Mouse (Mus musculus): Measurements from ENCODE around the gene Thg1l. TPM values are rescaled to one million over a fixed set of nuclear protein-coding genes. Genes with fewer than 3 reads are reported as not detected.
A peak's percentile ranks its signal among the peaks of the same experiment; 100 is the strongest.

Thg1l gene
- polyA plus RNA-seq, 1 experiment from 2014 or later: 16.4 TPM

GRCm38 (mm10) chr11:45925436-45925835 is 29.9 kb downstream of the Thg1l start:
- H3K9me3 ChIP-seq (replicated peaks): no peaks in the 10 kb centered on the region
- H3K9ac ChIP-seq: no peak overlapping the region
- peaks cover 5% of the 10 kb centered on the region for H3K4me1 ChIP-seq
- H3K27me3 ChIP-seq: no peaks in the 10 kb centered on the region
- H3K36me3 ChIP-seq: peaks cover 14% of the 10 kb centered on the region; the same call in 1 of the 2 replicates
- H3K4me3 ChIP-seq (replicated peaks): no peak overlapping the region
- WGBS: 64% methylated on average over 6 of the region's 6 CpGs
- no peak overlapping the region for H3K27ac ChIP-seq
- no peak for ATAC-seq (replicated peaks; ENCODE audit: low FRiP score)
- H3K4me2 ChIP-seq: no peak overlapping the region

GRCm38 (mm10) chr11:45921480-45921898 is 33.8 kb downstream of the Thg1l start:
- Histone ChIP-seq H3K27ac (no peak overlapping the region), H3K4me3 (replicated peaks) (0 out of 2 replicates have a peak overlapping the region, but pooled peaks have one; percentile 6), H3K4me2 (peak overlapping the region; percentile 44), H3K27me3 (no peaks in the 10 kb centered on the region), H3K9ac (0 out of 2 replicates have a peak overlapping the region, but pooled peaks have one; percentile 22), H3K9me3 (replicated peaks) (no peaks in the 10 kb centered on the region), H3K4me1 (peaks cover 5% of the 10 kb centered on the region), H3K36me3 (no peaks in the 10 kb centered on the region)
- WGBS: 12% methylated on average over 10 of the region's 10 CpGs
- 0 out of 2 replicates have a peak, but pooled peaks have one; percentile 22 for ATAC-seq (replicated peaks; ENCODE audit: low FRiP score)

- Histone ChIP-seq H3K9ac (no peak overlapping the region), H3K4me2 (peak overlapping the region; percentile 44), H3K27ac (no peak overlapping the region), H3K4me1 (peaks cover 5% of the 10 kb centered on the region), H3K27me3 (no peaks in the 10 kb centered on the region), H3K4me3 (replicated peaks) (no peak overlapping the region), H3K9me3 (replicated peaks) (no peaks in the 10 kb centered on the region), H3K36me3 (no peaks in the 10 kb centered on the region)
- no peak for ATAC-seq (replicated peaks; ENCODE audit: low FRiP score)
- 45% methylated on average over 8 of the region's 8 CpGs for WGBS
These were observed 34.3 kb downstream of the Thg1l start for GRCm38 (mm10) chr11:45921026-45921425.

DNA sequence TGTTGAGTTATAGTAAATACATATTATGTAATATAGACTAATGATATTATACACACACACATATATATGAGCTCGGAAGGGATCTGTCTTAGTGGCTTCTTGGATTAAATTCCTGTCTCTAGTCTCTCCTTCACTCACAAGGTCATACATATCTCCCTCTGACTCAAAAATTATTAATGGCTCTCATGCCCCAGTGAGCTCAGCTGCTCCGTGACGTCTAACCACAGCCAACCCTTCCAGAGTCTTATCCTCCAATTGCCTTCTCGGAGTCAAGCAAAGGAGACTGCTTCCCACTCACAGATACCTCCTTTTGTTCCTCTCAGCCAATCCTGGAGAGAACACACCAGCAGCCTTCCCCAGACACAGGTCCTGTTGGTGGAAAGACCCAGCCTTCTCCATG is 36.5 kb downstream of the Thg1l start:
- H3K4me2 ChIP-seq: no peak overlapping the region
- peaks cover 5% of the 10 kb centered on the region for H3K4me1 ChIP-seq
- H3K4me3 ChIP-seq (replicated peaks): no peak overlapping the region
- H3K36me3 ChIP-seq: no peaks in the 10 kb centered on the region
- no peak overlapping the region for H3K27ac ChIP-seq
- H3K9ac ChIP-seq: no peak overlapping the region
- no peaks in the 10 kb centered on the region for H3K9me3 ChIP-seq (replicated peaks)
- 65% methylated on average over 4 of the region's 4 CpGs for WGBS
- ATAC-seq (replicated peaks; ENCODE audit: low FRiP score): no peak
- H3K27me3 ChIP-seq: no peaks in the 10 kb centered on the region

DNA sequence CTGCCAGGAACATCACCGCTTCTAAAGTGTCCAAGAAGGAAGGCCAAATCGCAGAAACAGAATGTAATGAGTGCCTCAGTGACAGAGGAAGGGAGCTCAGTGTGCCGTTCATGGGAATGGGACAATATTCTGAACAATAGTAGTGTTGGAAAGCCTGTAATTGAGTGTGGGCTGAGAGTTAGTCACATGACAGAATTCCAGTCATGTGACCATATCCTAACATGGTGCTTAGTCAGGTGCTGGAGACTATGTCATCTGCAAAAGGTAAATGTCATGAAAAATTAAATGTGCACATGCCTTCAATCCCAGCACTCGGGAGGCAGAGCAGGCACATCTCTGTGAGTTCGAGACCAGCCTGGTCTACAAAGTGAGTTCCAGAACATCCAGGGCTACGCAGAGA is 37.3 kb downstream of the Thg1l start:
- no peak overlapping the region for H3K27ac ChIP-seq
- WGBS: 93% methylated on average over 6 of the region's 6 CpGs
- ATAC-seq (replicated peaks; ENCODE audit: low FRiP score): no peak
- no peak overlapping the region for H3K9ac ChIP-seq
- no peaks in the 10 kb centered on the region for H3K27me3 ChIP-seq
- H3K36me3 ChIP-seq: no peaks in the 10 kb centered on the region; the same call in 1 of the 2 replicates
- no peaks in the 10 kb centered on the region for H3K9me3 ChIP-seq (replicated peaks)
- H3K4me1 ChIP-seq: peaks cover 5% of the 10 kb centered on the region
- H3K4me3 ChIP-seq (replicated peaks): no peak overlapping the region
- no peak overlapping the region for H3K4me2 ChIP-seq

DNA sequence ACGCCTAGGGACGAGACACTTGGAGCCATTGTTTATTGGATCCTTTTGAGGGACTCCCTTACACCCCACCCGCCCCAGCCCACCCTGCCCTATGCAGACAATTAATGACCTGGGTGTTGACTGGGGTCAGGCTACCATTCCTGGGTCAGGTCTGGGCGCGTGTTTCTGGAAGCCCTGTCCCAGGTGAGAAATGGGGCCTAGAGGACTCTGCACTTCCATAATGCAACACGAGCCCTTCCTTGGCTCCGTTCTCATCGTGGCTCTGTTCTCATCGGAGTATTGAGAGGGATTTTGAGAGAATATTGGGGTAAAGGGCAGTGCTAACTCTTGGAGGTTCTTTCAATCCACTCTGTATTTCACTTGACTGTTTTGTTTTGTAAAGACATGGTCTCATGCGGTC is 39.1 kb downstream of the Thg1l start:
- Histone ChIP-seq H3K27me3 (no peaks in the 10 kb centered on the region), H3K4me3 (replicated peaks) (no peak overlapping the region), H3K36me3 (peaks cover 10% of the 10 kb centered on the region), H3K27ac (no peak overlapping the region), H3K9me3 (replicated peaks) (no peaks in the 10 kb centered on the region), H3K4me1 (peaks cover under 1% of the 10 kb centered on the region; the same call in 1 of the 2 replicates), H3K9ac (no peak overlapping the region), H3K4me2 (no peak overlapping the region)
- ATAC-seq (replicated peaks; ENCODE audit: low FRiP score): no peak
- WGBS: 77% methylated on average over 10 of the region's 10 CpGs

GRCm38 (mm10) chr11:45910701-45911100 is 44.6 kb downstream of the Thg1l start:
- Histone ChIP-seq H3K27ac (no peak overlapping the region), H3K9ac (no peak overlapping the region), H3K36me3 (peaks cover 61% of the 10 kb centered on the region), H3K4me3 (replicated peaks) (no peak overlapping the region), H3K4me1 (no peaks in the 10 kb centered on the region), H3K27me3 (no peaks in the 10 kb centered on the region), H3K9me3 (replicated peaks) (no peaks in the 10 kb centered on the region), H3K4me2 (no peak overlapping the region)
- no peak for ATAC-seq (replicated peaks; ENCODE audit: low FRiP score)
- WGBS: 94% methylated on average over 5 of the region's 5 CpGs

- no peaks in the 10 kb centered on the region for H3K27me3 ChIP-seq
- no peak for ATAC-seq (replicated peaks; ENCODE audit: low FRiP score)
- no peak overlapping the region for H3K4me3 ChIP-seq (replicated peaks)
- H3K4me1 ChIP-seq: no peaks in the 10 kb centered on the region
- H3K9ac ChIP-seq: no peak overlapping the region
- no peaks in the 10 kb centered on the region for H3K9me3 ChIP-seq (replicated peaks)
- 96% methylated on average over 7 of the region's 7 CpGs for WGBS
- no peak overlapping the region for H3K27ac ChIP-seq
- peaks cover 69% of the 10 kb centered on the region for H3K36me3 ChIP-seq
- no peak overlapping the region for H3K4me2 ChIP-seq
These were observed 46.4 kb downstream of the Thg1l start for GRCm38 (mm10) chr11:45908894-45909293.

DNA sequence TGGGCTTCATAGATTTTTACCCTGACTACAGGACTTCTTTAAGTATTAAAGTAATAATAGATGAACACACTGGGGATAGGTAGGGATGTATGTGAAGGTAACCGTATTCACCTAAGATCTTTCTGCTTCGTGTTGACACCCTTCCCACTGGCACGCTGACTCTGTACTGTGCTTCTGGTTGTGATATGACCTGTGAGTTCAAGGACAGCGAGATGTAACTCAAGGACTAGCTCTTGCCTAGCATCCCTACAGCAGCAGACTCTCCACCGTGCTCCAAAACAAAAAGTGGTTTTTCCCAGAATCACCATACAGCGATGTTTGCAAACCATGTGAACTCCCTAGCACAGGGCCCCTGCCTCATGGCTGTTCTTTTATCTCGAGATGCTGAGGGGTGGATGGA is 47.2 kb downstream of the Thg1l start:
- H3K4me3 ChIP-seq (replicated peaks): no peak overlapping the region
- H3K27me3 ChIP-seq: no peaks in the 10 kb centered on the region
- no peaks in the 10 kb centered on the region for H3K9me3 ChIP-seq (replicated peaks)
- H3K27ac ChIP-seq: no peak overlapping the region
- H3K36me3 ChIP-seq: peaks cover 78% of the 10 kb centered on the region
- no peaks in the 10 kb centered on the region for H3K4me1 ChIP-seq
- no peak for ATAC-seq (replicated peaks; ENCODE audit: low FRiP score)
- 91% methylated on average over 7 of the region's 7 CpGs for WGBS
- no peak overlapping the region for H3K4me2 ChIP-seq
- H3K9ac ChIP-seq: no peak overlapping the region

- Histone ChIP-seq H3K27me3 (no peaks in the 10 kb centered on the region), H3K4me1 (no peaks in the 10 kb centered on the region), H3K9ac (no peak overlapping the region), H3K36me3 (peaks cover 85% of the 10 kb centered on the region), H3K9me3 (replicated peaks) (no peaks in the 10 kb centered on the region), H3K27ac (no peak overlapping the region), H3K4me2 (no peak overlapping the region), H3K4me3 (replicated peaks) (no peak overlapping the region)
- ATAC-seq (replicated peaks; ENCODE audit: low FRiP score): no peak
- 78% methylated on average over 5 of the region's 5 CpGs for WGBS
These were observed 48.0 kb downstream of the Thg1l start for GRCm38 (mm10) chr11:45907301-45907700.

DNA sequence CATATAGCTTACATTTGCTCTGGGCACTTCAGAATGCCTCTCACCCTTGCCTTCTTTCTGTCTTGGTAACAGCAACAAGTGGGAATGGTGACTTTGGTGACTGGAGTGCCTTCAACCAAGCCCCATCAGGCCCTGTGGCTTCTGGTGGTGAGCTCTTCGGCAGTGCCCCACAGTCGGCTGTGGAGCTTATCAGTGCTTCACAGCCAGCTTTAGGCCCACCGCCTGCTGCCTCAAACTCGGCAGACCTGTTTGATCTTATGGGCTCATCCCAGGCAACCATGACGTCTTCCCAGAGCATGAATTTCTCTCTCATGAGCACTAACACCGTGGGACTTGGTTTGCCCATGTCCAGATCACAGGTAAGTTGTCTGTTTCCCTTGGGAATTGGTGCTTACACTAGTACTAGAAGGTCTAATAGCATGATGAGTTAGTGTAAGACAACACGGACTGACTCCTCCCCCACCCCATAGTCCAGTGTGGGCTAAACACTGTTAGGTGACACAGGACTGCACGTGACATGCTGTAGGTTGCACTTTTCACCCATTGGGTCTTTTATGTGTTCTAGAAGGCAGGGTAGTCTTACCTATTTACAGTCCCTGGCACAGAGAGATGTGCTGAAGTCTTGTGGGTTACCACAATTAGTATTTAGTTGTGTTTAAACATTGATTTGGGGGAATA is 49.0 kb downstream of the Thg1l start:
- 89% methylated on average over 8 of the region's 8 CpGs for whole genome bisulfite sequencing
- 0 out of 2 replicates have a peak, but pooled peaks have one; percentile 15 for ATAC-seq (replicated peaks; ENCODE audit: low FRiP score)

DNA sequence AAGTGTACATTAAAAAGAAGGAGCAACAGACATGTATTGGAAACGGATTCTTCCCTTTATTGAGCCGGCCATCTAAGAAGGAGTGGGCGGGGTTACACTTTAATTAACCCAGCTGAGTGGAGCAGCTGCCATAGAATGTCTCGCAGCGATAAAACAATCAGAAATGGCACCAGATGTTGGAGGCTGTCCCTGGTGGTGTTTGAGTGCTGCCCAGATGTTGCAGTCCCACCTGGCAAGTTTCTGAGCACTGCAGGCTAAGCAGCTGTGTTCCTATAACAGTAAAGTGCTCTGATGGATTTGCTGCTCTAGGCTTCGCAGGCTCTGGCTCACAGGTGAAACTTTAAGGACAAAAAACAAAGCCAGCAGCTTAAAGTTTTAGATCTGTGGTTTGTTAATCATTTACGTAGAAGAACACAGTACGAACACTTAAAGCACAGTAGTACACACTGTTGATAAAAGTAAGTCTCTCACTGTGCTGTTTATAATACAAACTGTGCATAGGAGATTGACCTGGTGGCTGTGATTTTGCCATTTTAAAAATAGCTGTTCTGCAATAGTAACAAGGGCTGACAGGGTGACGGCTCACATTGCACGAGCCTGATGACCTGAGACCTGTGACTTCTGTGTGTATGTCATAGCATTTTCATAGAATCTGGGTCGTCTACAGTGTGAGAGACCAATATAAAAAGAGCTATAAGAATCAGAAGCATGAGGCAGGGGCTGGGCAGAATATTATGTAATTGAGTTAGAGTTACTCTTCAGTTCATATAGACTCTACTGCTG is 54.9 kb downstream of the Thg1l start:
- Histone ChIP-seq H3K36me3 (peaks cover 66% of the 10 kb centered on the region), H3K4me3 (replicated peaks) (no peak overlapping the region), H3K4me1 (peaks cover 6% of the 10 kb centered on the region; the same call in 1 of the 2 replicates), H3K27ac (peak overlapping the region; percentile 13; the same call in 1 of the 2 replicates), H3K9me3 (replicated peaks) (no peaks in the 10 kb centered on the region), H3K9ac (no peak overlapping the region), H3K27me3 (no peaks in the 10 kb centered on the region), H3K4me2 (no peak overlapping the region)
- ATAC-seq (replicated peaks; ENCODE audit: low FRiP score): no peak
- WGBS: 62% methylated on average over 11 of the region's 11 CpGs

More for the DNA sequence above, 49.0 kb downstream of the Thg1l start:
- H3K27ac ChIP-seq: no peak overlapping the region
- H3K36me3 ChIP-seq: peaks cover 82% of the 10 kb centered on the region
- H3K4me1 ChIP-seq: no peaks in the 10 kb centered on the region
- H3K4me2 ChIP-seq: no peak overlapping the region
- no peak overlapping the region for H3K9ac ChIP-seq
- H3K9me3 ChIP-seq (replicated peaks): no peaks in the 10 kb centered on the region
- H3K27me3 ChIP-seq: no peaks in the 10 kb centered on the region
- no peak overlapping the region for H3K4me3 ChIP-seq (replicated peaks)

All from kidney, embryonic 15.5 days (tissue).